Mouse (Mus musculus): Measurements from ENCODE around the gene C2cd3.

C2cd3 gene

DNA sequence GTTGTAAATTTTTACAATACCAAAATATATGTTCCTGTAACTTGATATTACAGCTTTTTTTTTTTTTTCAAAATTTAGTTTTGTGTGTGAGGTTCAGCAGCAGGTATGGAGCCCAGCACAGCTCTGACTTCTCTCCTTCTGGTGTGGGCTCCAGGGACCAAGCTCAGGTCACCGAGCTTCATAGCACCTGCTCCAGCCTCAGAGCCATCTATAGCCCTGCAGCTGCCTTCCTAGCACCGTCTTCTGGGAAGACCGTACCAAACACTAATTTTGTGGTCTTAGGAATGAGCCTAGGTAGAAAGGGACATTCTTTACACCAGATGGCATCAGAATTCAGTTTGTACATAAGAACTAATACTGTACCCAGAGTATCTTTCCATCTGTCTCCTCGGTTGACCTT is 36.7 kb downstream of the C2cd3 start:
- DNase-seq = no peak

DNA sequence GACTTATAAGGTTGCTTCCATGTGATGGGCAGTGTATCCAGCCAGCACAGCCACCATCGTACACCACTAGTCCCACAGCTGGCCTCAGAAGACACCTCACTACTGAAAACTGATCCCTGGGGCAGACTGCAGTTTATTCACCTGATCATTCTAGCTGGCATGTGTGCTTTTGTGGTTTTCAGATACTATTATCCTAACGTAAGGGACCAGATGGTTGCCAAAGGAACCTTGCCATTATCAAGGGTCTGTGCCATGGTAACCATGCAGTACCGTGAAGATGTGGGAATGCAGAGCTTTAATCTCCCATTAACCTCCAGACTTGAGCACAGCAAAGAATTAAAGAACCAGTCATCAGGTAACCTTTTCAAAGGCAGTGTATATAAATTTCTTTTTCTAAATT is 53.8 kb downstream of the C2cd3 start:
- no peak for DNase-seq

DNA sequence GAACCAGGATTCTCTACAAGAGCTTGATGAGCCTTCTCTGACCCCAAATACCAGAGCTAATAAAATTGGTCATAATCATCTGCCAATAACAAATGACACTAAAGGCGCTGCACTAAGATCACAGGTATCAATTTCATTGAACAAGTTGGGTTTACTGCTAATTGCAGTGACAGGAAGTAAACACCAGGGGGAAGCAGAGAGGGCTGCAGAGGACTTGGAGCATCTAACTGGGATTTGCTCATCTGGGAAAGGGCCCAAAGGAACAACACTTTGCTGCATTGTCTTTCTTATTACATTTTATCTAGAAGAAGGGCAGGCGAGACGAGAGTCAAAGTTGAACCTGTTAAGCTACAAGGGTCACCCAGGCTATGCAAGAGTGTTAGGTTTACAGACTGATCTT is 57.1 kb downstream of the C2cd3 start:
- peak; percentile 37 for DNase-seq

DNA sequence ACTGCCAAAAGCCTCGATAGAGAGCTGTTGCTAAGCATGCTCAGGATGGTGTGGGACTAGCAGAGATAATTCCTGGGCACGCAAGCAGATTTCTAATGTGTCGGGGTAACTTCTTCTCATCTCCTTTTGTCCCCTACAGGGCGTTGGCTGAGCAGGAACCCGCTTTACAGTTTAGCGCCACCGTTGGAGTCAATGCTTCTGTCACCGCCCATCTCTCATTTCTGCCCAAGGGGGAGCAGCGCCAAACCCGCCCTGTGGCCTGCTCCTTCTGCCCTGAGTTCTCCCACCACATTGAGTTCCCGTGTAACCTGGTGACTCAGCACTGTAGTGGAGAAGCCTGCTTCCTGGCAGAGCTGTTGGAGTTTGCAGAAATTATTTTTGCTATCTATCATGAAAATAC is 57.9 kb downstream of the C2cd3 start:
- no peak for DNase-seq

DNA sequence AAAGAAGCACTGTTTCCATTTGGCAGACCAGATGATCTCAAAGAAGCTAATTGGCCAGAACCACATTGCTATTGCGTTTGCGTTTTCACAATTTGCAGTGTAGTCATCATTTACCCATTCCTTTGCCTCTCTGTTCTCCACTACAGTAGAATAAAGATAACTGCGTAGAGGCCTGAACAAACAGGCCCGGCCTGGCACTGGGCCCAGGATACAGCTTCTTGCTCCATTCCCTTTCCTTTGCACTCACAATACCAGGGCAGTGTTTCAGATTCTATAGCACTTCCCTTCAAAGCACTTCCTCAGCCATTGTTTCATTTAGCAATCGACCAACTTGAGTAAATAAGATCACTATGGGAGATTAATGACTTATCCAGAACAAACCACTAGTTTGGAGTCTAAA is 59.1 kb downstream of the C2cd3 start:
- peak; percentile 32 for DNase-seq

DNA sequence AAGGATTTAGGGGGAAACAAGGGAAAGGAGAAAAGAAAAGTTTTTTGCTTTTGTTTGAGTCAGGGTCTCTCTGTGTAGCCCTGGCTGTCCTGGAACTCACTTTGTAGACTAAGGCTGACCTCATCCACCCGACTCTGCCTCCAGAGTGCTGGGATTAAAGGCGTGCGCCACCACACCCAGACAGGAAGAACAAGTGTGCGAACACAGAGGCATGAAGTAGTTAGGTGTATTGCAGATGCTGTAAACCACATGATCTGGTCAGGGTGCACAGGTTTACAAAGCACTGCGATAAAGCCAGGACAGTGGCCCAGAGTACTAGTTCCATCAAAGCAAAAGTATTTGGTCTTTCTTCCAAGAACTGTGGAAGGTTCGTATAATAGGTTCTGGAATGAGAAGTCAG is 61.3 kb downstream of the C2cd3 start:
- no peak for DNase-seq

DNA sequence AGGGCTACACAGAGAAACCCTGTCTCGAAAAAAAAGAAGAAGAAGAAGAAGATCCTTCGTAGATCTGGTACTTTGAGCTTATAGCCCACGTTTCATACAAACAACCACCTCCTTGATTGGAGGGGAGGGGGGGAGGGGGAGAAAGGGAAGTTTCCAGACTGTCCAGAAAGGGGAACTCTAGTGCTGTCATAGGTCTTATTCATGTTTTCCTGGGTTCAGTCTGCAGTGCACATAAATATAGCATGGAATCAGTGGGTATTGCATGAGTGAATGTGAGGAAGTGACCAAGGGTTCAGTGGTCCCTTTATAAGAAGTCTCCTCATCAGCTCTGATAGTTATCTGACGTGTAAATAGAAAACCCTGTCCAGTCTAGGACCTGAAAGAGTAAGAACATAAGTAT is 71.7 kb downstream of the C2cd3 start:
- DNase-seq = no peak

DNA sequence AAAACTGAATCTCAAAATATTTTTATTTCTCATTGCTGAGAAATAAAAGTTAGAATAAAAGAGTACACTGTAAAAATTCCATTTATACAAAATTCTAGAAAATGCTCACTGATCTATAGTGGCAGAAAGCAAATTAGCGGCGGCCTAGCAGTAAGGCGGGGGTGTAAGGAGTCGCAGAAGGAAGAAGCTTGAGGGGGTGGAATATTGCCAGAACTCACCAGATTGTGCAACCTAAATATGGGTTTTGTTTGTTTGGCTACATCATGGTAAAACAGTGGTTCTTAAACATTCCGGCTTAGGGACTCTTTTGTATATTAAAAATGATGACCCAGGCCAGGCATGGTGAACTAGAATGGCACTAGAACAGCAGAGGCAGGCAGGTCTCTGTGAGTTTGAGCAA is 74.2 kb downstream of the C2cd3 start:
- no peak for DNase-seq

DNA sequence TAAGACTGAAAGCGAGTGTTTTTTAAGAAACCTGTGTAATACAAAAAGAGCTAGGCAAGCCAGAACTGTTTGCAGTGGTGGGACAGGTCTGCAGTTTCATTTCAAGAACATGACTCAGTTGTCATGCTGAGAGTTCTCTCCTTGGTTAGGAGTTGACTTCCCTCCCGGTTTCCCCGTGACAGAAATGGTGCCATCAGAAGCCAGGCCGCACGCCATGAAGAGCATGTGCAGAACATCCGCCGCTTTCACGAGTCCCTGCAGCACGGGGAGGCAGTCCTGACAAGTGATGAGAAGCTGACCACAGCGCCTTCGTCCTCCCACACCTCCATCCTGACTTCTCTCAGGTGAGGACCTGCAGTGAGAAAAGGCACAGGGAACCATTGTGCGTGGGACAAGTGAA is 76.5 kb downstream of the C2cd3 start:
- DNase-seq = no peak

DNA sequence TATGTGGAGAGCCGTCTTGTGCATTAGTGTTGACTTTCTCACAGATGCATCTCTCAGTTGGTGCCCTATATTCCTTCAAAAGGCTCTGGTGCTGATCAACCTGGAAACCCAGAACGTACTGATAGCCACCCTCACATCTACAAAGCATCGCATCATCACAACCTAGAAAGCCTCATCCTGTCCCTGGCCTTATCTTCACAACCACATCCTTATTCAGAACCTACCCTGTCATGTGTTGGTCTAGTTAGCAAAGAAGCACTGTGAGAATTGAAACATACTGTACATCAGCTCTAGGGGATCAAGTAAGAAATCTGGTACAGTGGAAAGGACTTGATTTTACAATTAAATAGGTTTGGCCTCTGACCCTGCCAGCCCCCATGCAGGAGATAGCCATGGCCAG is 77.0 kb downstream of the C2cd3 start:
- DNase-seq = no peak

DNA sequence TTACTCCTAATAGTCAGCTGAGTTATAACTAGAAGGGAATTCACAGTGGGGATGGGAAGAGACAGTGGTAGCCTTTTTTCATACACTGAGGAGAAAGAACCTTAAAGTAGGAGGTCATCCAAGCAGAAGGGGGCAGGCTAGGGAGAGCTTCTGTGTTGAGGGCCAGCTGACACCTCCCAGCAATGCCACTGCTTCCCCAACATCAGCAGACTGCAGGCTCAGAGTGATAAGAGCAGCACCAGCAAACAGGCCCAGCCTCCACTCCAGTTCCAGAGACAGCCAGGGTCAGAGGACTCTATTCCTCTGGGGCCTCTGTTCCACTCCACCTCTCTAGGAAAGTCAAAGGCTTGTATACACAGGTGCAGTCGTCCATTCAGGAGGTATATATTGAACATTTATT is 86.1 kb downstream of the C2cd3 start:
- no peak for DNase-seq

DNA sequence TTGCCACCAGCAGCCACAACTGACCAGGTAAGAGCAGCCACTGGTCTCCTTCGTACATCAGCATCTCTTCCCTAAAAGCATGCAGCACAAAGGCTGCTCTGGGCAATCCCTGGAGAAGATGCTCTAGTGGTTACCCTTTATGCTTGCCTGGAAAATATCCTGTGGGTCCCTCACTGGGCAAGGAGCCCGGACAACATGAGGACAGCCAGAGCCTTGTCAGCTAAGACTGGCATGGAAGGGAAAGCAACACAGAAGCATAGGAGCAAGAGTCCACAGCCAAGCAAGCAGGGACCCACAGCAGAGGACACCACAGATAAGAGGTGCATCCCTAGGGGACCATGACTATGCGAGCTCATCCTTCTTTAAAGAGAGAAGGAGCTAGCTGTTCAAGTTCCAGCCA is 87.8 kb downstream of the C2cd3 start:
- no peak for DNase-seq

DNA sequence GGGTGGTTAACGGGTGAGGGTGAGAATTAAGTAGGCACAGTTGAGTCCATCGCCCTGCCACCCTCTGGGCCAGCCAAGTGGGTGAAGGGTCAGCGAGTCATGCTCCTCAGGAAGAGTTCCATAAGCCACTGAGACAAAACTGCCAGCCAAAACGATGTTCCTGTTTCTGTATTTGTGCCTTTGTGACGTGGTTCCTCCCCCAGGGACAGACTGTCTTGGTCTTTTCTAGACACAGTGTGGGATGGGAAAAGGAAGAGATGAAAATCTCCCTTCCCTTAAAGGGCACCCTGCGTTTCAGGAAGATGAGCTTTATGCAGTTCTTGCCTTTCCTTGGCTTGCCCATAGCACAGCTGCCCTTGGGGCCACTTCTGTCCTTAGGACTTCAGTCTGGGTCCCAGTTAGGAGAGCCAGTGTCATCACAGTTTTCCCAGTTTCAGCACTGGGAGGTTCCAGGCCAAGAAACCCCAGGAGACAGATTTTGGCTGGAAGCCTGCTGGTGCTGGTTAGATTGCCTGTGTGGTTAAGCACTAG is 89.7 kb downstream of the C2cd3 start:
- no peak for DNase-seq

DNA sequence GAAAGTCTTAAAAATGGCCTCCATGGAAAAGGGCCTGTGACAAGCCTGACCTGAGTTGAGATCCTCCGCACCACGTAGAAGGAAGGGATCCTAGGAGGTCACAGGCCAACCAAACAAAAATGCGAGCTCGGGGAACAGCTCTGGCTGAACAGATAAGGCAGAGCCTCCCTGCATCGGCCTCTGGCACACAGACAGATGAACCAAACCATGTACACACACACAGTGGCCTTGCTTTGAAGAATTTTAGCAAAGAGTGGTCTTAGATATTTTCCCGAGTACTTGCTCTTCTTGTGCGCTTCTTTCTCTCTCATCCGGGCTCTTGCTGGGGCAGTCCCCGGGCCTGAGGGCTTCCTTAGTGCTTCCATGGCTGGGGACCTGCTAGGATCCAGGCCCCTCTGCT is 91.2 kb downstream of the C2cd3 start:
- no peak for DNase-seq

DNA sequence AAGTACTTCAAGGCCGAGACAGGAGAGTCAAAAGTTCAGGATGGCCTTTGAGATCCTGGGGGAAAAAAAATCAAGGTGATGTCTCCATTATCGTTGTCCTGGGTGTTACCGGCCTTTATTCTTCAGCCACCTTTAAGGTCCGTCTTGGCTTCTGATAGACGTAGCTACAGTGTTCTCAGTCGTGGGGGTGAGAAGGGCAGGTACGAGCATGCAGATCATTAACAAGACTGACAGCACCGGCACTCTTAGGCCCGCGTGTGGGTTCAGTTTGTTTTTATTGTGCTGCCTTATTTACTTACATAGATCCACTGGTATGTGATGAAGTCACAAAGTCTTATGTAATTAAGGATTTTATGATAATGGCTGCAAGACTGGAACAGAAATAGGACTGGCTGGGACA is 91.7 kb downstream of the C2cd3 start:
- no peak for DNase-seq

DNA sequence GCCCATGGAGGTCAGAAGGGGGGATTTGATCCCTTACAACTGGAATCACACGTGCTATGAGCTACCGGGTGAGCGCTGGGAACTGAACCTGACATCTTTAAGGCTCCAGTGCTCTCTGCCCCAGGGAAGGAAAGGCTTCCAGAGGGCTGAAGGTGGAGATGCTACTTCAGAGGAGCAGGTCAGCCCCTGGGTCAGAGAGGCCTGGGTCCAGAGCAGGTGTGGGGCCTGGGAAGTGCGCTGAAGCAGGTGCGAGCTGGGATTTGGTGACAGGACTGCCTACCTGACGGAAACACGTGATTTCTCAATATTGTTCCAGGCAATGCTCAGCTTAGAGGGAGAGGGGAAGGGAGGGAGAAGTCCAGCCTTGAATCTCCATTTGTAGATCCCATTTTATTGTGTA is 92.2 kb downstream of the C2cd3 start:
- no peak for DNase-seq

DNA sequence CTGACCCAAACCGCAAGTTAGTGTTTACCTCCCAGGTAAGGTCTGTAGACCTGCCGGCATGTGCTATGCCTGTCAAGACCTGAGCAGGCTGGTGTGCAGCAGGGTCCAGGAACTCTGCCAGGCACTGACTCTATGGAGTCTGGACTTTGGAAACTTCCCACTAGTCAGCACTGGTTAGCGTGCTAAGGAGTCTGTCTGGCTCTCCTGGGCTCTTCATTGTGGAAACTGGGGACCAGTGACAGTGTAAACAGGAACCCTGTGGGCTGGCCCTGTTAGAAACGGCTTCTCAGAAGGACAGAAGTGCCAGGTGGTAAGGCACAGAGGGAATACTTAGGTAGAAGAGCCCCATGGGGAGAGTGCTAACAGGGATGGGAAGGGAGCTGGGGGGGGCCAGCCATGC is 93.2 kb downstream of the C2cd3 start:
- DNase-seq = no peak

DNA sequence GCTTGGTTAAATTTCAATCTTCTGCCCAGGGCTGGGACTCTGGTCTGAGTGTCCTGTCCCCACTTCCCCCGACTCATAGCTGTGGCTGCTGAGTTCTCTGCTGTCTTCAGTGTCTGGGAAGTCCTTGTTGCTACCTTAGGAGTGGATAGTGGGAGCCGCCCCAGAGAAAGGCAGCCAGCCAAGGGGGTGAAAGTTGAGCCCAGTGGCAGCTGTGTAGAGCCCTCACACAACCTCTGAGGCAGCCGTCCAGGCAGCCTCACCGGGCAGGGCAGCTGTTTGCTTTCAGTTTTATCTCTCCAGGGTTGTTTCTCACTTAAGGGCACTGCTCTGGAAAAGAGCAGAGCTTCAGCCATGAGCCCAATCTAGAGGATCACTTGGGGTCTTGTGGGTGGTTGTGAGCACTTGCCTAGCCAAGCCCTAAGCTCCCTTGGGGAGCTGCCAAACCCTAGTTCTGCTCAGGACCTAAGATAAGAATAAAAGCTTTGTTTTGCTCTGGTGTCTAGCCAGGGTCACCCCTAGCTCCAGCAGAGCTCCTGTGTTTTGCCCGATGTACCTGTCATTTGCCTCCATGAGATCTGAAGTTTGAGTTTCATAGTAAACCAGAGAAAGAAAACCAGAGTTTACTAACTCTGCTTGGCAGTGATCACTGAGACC is 93.8 kb downstream of the C2cd3 start:
- no peak for DNase-seq

DNA sequence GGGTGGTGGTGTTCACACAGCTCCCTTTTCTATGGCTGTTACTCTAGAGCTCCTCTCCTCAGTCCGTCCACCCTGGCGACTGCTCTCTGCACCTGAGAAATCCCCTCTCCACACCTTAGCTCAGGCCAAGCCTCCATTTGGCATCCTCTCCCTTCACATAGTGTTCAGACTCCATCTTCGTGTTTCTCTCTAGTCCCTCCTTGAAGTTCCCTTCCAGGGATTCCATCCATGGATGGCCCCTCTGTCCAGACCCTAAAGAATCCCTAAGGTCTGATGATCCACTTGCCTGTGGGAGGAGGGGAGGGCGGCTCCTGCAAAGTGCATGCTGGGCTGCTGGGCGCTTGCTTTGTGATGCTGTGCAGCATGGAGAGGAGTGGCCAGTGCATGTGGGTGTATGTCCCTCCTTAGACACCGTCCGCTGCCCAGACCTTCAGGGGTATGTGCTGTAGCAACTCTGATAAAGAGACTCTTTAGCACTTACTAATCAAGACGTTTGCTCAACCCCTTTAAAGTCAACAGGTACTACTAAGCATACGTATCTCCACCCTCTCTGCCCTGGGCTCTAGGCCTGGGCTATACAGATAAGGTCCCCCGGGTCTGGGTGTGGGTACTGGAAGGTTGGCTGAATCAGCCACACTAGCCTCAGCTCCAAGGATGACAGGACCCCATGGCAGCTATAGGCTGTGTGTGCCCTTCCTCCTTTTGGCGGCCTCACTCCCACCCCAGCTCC is 94.9 kb downstream of the C2cd3 start:
- no peak for DNase-seq

DNA sequence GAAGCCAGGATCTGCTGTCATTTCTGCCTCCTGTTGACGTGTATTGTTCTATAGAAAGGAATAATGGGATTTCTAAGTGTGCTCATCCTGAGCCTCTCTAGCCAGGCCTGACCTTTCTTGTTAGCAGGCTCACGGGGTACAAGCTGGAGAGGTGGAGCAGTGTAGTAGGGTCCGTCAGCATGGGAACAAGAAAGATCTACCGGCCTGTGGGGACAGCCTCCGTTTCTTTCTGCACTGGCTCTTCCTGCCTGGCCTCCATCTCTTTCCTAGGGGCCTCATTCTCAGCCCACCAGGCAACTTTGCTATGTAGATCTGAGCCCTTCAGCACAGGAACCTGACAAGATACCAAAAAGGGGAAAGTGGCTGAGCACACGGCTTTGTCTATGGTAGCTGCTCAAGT is 96.7 kb downstream of the C2cd3 start:
- no peak for DNase-seq

DNA sequence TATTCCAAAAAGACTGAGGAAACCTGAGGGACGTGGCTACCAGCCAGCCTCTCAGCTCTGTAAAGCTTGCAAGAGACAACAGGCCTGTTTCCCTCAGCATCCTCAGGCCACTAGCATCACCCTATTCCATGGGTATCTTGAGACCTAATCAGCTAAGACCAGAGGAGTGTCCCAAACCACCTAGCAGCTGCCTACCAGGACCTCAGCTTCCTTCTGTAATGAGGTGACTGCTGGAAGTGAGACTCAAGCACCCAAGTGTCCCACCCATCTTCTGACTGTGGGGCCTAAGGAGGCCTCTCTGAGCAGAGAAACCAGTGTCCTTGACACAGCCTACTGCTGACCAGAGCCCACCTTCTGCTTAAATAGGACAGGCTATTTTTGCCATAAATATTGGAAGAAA is 97.5 kb downstream of the C2cd3 start:
- DNase-seq = no peak

DNA sequence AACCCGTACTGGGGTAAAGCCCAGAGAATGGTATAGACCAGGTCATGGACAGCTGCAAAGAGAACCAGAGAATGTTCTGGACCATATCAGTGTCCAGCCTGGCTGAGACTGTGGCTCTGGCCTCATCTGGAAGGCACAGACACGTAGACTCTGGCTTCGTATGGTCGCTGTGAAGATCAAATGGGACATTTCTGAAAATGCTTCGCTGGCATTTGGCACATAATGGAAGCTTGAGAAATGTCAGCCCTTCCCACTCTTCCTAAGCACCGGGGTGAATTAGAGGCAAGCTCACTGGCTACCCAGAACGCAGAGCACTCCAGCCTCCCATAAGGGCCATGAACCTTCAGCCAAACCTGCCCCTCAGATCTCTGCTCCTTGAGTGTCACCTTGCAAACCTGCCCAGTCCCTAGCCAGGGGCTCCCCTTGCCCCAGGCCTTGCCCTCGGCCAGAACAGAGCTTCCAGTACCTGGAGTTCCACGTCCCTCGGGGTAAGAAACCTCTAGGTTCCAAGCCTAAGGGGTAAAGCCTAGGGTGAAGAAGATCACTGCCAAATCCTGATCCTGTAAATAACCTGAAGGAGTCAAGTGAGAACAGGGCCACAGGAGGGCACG is 98.9 kb downstream of the C2cd3 start:
- DNase-seq = no peak

DNA sequence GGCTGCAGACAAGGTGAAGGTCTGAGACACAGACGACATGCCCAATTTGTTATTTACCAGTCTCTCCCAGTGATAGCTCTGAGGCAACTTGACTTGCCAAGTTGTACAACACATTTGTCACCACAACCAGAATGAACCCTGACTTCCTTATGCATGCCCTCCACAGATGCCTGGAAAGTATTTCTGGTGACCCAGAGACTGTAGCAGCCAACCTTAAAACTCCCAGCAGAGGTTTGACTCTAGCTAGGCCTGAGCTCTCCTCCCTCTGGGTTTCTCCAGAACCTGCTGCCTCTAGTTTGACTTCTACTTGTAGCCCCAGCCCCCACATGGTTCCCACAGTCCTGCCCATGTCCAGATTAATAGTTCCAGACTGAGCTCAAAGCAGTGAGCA is 99.4 kb downstream of the C2cd3 start:
- no peak for DNase-seq

DNA sequence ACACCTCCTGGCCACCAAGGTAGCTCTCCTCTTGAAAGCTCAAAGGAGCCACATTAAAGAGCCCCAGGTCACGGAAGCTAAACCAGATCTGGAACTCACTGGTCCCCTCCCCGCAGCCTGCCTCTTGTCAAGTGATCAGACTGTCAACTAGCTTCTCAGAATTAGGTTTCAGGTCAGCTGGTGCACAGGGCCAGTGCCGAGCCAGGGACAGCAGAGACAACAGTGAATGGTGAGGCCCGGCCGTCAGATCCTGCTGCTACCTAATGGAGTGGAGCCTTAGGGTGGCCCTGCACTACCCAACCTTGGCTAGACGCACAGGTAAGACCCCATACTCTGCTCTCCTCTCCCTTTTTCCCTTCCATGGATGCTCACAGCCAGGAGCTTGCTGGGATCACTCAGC is 100.7 kb downstream of the C2cd3 start, which contains the start of gene Ucp3:
Gene Ucp3 (plus strand): TSS at position 214 of the 400 bp plus-strand sequence.
- DNase-seq = no peak
